Mouse (Mus musculus): Measurements from ENCODE around the gene Tceal8. TPM values are rescaled to one million over a fixed set of nuclear protein-coding genes. Genes with fewer than 3 reads are reported as not detected.
"Not testable (repeated sequence)": the region's sequence is repeated elsewhere in the genome, so short reads cannot be mapped to it uniquely, and the experiment has no call there.

Tceal8 gene
- 230 and 260 TPM in 2 replicates for polyA plus RNA-seq (2015; fragmentation: Nextera tagmentation; extraction: Ambion mirVana)

DNA sequence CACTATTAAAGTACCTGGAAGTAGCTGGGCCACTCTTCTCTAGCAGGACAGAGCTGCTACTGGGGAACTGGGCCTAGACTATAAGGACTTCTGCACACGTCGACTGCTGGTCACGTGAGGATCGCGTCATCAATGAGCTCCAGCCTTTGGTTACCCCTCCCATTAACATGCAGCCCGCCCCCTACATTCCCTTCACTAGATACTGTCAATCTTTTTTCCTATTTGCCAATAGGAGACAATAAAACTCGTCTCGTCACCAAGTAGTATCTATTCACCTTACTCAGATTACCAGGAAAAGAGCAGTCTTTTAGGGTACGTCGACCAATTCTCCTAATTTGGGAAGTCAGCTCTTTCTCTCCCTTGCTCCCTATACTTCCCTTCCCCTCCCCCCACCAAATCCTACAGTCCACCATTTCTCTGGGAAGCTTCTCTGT, at the start of gene Tceal8:
Gene Tceal8, minus strand, starts transcription at position 225 of the 434 bp plus-strand sequence.
- 5% methylated on average over 10 of the region's 10 CpGs for WGBS
- peak within 1 kb of the TSS; percentile 74 for H3K4me2 ChIP-seq
- H3K9me3 ChIP-seq, result no peaks in the 10 kb centered on the region
- H3K9ac ChIP-seq, result peak within 1 kb of the TSS; percentile 91
- peaks cover 11% of the 10 kb centered on the region; the same call in 1 of the 2 replicates for H3K36me3 ChIP-seq
- H3K4me3 ChIP-seq, result peak within 1 kb of the TSS; percentile 68
- 0 out of 2 replicates have a peak, but pooled peaks cover 4% of the 10 kb centered on the region for H3K27me3 ChIP-seq (replicated peaks)
- peak within 1 kb of the TSS; percentile 94 for H3K27ac ChIP-seq (replicated peaks)
- H3K4me1 ChIP-seq, result peaks cover 4% of the 10 kb centered on the region; the same call in 1 of the 2 replicates
- peak; percentile 90 for ATAC-seq (ENCODE audit: extremely low read depth, insufficient number of reproducible peaks, low FRiP score, low TSS enrichment)

DNA sequence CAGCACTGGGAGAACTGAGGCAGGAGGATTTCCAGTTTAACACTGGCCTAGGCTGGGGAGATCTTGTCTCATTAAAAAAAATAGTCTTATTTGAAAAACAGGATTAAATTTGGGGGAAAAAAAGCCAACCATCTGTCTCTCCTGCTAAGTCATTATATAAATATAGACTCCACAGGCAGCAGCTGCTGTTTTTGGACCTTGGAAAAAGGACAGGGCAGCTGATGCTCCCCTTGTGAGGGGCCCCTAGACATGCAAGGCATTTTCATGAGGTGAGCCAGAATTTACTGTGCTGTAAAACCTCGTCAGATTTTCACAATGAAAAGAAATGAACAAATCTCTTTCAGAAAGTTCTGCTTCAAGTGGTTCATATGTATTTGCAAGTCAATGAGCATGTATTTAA, 44.2 kb upstream of the Tceal8 start:
- no peak for ATAC-seq (ENCODE audit: extremely low read depth, insufficient number of reproducible peaks, low FRiP score, low TSS enrichment)
- H3K4me2 ChIP-seq, result no peak overlapping the region
- no peaks in the 10 kb centered on the region for H3K9me3 ChIP-seq
- H3K4me3 ChIP-seq, result no peak overlapping the region
- H3K4me1 ChIP-seq, result no peaks in the 10 kb centered on the region
- H3K9ac ChIP-seq, result no peak overlapping the region
- peak overlapping the region; percentile 73 for H3K27ac ChIP-seq (replicated peaks)
- no peaks in the 10 kb centered on the region for H3K36me3 ChIP-seq
- H3K27me3 ChIP-seq (replicated peaks), result no peaks in the 10 kb centered on the region
- 32% methylated on average over 1 of the region's 1 CpGs for WGBS

DNA sequence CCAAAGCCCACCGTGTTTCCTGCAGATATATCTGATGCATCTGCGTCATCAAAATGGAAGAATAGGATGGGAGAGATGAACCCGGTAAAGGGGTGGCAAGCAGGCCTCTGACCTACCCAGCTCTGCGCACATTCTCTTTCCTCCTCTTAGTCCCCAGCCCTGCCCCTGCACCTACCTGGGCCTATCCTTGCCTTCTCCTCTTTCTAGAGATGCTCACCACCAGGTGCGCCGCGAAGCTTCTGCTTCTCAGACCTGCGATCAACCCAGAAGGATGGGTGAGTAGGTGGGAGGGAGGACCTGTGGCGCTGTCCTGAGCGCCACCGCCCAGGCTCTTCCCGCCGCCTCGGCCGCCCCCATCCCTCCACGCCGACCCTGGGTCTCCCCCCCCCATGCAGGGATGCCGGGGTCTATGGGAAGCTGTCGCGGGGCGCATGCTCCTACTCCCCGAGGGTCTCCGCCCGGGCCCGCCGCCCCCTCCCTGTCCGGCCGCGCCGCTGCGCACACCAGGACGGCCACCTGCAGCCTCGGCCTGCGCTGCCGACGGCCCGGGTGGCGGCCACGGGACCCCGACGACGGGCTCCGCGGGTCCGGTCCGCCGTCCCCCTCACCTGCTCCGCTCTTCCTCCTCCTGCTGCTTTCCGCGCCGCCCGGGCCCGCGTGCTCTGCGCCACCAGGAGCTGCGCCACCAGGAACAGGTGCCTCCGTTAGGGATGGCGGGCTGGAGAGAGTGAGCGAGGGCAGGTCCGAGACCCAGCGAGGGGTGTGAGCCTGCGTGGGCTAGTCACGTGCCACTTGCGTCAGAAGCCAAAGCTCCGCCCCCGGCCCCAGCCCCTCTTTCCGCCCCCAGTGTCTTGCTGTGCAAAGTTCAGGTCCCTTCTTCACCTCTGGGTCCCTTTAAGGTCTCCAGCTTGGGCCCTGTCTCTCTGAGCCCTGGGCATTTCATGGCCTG, 42.9 kb upstream of the Tceal8 start, which contains the start of the genes Tceal7 and Bex1:
Gene Tceal7, plus strand, starts transcription at position 51 of the 949 bp plus-strand sequence.
Gene Bex1, minus strand, starts transcription at position 785 of the 949 bp plus-strand sequence.
- peak; percentile 83 for ATAC-seq (ENCODE audit: extremely low read depth, insufficient number of reproducible peaks, low FRiP score, low TSS enrichment)
- H3K9me3 ChIP-seq; H3K36me3 ChIP-seq; H3K4me1 ChIP-seq; H3K27me3 ChIP-seq (replicated peaks): not testable (repeated sequence)
- Histone ChIP-seq H3K27ac (replicated peaks) (peak within 1 kb of the TSS; percentile 73), H3K4me3 (peak within 1 kb of the TSS; percentile 53), H3K9ac (peak within 1 kb of the TSS; percentile 76), H3K4me2 (peak within 1 kb of the TSS; percentile 61)
- 14% methylated on average over 24 of the region's 67 CpGs for WGBS

DNA sequence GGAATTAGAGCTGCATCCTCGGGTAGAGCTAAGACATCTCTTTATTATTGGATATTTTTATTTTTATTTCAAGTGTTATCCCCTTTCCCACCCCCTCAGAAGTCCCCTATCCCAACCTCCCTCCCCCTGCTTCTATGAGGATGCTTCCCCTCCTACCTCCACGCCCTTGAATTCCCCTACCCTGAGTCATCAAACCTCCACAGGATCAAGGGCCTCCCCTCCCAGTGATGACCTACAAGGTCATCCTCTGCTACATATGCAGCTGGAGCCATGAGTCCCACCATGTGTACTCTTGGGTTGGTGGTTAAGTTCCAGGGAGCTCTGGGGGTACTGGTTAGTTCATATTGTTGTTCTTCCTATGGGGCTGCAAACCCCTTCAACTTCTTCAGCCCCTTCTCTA, 41.3 kb upstream of the Tceal8 start:
- no peaks in the 10 kb centered on the region for H3K9me3 ChIP-seq
- H3K9ac ChIP-seq, result no peak overlapping the region
- no peak overlapping the region for H3K4me2 ChIP-seq
- no peaks in the 10 kb centered on the region for H3K36me3 ChIP-seq
- no peak overlapping the region for H3K4me3 ChIP-seq
- no peaks in the 10 kb centered on the region for H3K4me1 ChIP-seq
- no peak for ATAC-seq (ENCODE audit: extremely low read depth, insufficient number of reproducible peaks, low FRiP score, low TSS enrichment)
- no peak overlapping the region for H3K27ac ChIP-seq (replicated peaks)
- H3K27me3 ChIP-seq (replicated peaks), result no peaks in the 10 kb centered on the region
- 42% methylated on average over 2 of the region's 2 CpGs for WGBS

DNA sequence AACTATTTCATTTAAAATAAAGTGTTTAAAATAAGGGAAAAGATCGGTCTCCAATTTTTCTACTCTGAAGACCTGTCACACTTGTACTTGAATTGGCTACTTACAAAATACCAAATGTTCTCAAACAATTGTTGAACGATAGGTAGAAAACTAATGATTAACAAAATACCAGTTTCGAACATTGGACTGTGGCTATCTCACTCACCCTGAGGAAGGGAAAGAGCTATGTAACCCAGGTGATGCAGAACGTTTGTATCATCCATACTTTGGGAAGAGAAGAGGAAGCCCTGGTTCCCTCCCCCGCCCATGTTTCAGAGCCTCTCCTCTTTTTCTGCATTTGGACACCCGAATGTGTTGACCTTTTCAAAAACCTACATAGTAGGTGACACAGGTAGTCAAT, 32.3 kb upstream of the Tceal8 start:
- Histone ChIP-seq H3K27ac (replicated peaks) (no peak overlapping the region), H3K4me2 (no peak overlapping the region), H3K9me3 (no peaks in the 10 kb centered on the region), H3K27me3 (replicated peaks) (no peaks in the 10 kb centered on the region), H3K36me3 (no peaks in the 10 kb centered on the region), H3K4me3 (no peak overlapping the region), H3K9ac (no peak overlapping the region), H3K4me1 (0 out of 2 replicates have a peak, but pooled peaks cover 5% of the 10 kb centered on the region)
- WGBS, result 71% methylated on average over 6 of the region's 6 CpGs
- ATAC-seq (ENCODE audit: extremely low read depth, insufficient number of reproducible peaks, low FRiP score, low TSS enrichment), result no peak

DNA sequence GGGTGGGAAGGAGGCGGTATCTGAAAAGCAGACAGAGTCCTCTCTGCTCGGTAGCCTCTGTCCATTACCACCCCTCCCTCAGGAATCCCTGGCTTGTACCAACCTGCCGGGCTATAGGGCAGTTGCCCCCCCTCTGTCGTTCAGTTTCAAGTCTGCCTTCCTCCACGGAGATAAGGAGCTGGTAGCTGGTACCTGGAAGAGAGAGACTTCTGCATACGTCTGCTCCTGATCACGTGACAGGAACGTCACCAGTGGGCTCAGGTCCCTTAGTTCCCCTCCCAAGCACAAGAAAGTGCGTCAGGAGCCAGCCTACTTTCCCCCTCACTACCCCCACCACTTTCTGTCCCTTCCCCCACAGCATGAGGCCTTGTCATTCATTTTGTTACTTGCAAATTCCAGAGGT, 31.5 kb upstream of the Tceal8 start, which contains the start of gene Tceal5:
Gene Tceal5, minus strand, starts transcription at position 213 of the 403 bp plus-strand sequence.
- Histone ChIP-seq H3K9ac (peak within 1 kb of the TSS; percentile 73), H3K4me3 (peak within 1 kb of the TSS; percentile 55), H3K4me2 (peak within 1 kb of the TSS; percentile 68), H3K27ac (replicated peaks) (peak within 1 kb of the TSS; percentile 59), H3K36me3 (no peaks in the 10 kb centered on the region), H3K9me3 (no peaks in the 10 kb centered on the region), H3K4me1 (0 out of 2 replicates have a peak, but pooled peaks cover 5% of the 10 kb centered on the region), H3K27me3 (replicated peaks) (no peaks in the 10 kb centered on the region)
- WGBS, result 12% methylated on average over 9 of the region's 9 CpGs
- ATAC-seq (ENCODE audit: extremely low read depth, insufficient number of reproducible peaks, low FRiP score, low TSS enrichment), result peak; percentile 58; the same call in 1 of the 2 replicates

DNA sequence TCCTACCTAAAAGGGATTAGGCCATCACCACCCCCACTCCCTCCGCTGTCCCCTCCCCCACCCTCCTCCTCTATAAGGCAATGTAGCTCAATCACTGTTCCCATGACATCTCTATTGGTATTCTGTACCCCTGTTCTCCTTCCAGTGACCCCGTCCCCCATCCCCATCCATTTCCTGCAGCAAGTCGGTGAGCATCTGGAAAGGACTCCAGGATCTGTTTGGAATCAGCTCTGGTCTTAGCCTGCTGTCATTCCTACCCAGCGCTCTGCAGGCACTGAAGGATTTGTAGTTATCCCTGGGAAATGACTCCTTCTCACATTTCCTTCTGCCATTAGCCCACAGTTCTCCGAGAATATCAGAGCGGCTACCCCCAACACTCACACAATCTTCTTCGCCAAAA, 31.1 kb upstream of the Tceal8 start:
- no peak for ATAC-seq (ENCODE audit: extremely low read depth, insufficient number of reproducible peaks, low FRiP score, low TSS enrichment)
- Histone ChIP-seq H3K4me2 (peak overlapping the region; percentile 68), H3K9me3 (no peaks in the 10 kb centered on the region), H3K27me3 (replicated peaks) (no peaks in the 10 kb centered on the region), H3K27ac (replicated peaks) (peak overlapping the region; percentile 59), H3K4me1 (0 out of 2 replicates have a peak, but pooled peaks cover 5% of the 10 kb centered on the region), H3K4me3 (peak overlapping the region; percentile 55), H3K36me3 (no peaks in the 10 kb centered on the region), H3K9ac (peak overlapping the region; percentile 73)
- WGBS, result 16% methylated on average over 7 of the region's 7 CpGs

DNA sequence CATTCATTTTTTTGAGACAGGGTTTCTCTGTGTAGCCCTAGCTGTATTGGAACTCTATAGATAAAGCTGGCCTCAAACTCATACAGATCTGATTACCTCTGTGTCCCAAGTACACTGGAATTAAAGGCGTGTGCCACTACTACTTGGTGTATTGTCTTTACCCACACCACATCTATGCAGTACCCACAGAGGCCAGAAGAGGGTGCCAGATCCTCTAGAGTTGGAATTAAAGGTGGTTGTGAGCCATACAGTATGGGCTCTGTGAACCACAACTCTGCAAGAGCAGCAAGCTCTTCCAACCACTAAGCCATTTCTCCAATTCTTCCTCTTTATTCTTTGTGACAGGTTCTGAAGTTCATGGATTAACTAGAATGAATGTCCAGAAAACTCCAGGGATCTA, 24.7 kb upstream of the Tceal8 start:
- no peak overlapping the region for H3K4me3 ChIP-seq
- H3K4me1 ChIP-seq, result no peaks in the 10 kb centered on the region
- H3K27me3 ChIP-seq (replicated peaks), result no peaks in the 10 kb centered on the region
- no peak for ATAC-seq (ENCODE audit: extremely low read depth, insufficient number of reproducible peaks, low FRiP score, low TSS enrichment)
- H3K36me3 ChIP-seq, result no peaks in the 10 kb centered on the region
- H3K9me3 ChIP-seq, result no peaks in the 10 kb centered on the region
- no peak overlapping the region for H3K4me2 ChIP-seq
- no peak overlapping the region for H3K27ac ChIP-seq (replicated peaks)
- 40% methylated on average over 1 of the region's 1 CpGs for WGBS
- H3K9ac ChIP-seq, result no peak overlapping the region

DNA sequence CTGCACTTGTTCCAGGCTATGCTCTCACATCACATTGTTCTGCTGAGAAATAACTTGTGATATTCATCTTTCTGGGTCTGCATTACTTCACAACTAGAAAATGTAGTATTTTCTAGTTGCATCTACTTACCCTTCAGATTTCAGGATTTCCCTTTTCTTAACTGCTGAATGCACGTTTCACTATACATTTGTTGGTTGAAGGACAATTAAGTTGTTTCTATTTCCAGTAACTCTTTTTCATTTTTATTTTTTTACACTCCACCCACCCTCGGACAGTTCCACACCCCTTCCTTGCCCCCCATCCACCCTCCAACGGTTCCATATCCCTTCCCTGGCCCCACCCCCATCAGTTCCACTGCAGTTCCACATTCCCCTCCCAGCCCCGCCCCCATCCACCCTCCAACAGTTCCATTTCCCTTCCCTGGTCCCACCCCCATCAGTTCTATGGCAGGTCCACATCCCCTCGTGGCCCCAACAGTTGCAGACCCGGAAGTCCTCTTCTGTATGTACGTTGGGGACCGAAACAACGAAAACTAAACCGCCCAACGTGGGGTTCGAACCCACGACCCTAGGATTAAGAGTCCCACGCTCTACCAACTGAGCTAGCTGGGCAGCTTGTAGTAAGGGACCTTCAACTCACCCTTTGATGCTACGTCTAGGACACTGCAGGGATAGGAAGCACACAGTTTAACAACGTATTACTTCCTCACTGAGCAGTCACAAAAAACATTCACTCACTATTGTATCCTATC, 23.2 kb upstream of the Tceal8 start:
- ATAC-seq (ENCODE audit: extremely low read depth, insufficient number of reproducible peaks, low FRiP score, low TSS enrichment), result no peak
- WGBS, result 76% methylated on average over 16 of the region's 16 CpGs
- H3K9me3 ChIP-seq, result no peaks in the 10 kb centered on the region
- H3K27ac ChIP-seq (replicated peaks), result no peak overlapping the region
- H3K4me3 ChIP-seq, result no peak overlapping the region
- H3K36me3 ChIP-seq, result no peaks in the 10 kb centered on the region
- no peak overlapping the region for H3K9ac ChIP-seq
- no peak overlapping the region for H3K4me2 ChIP-seq
- no peaks in the 10 kb centered on the region for H3K27me3 ChIP-seq (replicated peaks)
- no peaks in the 10 kb centered on the region for H3K4me1 ChIP-seq

DNA sequence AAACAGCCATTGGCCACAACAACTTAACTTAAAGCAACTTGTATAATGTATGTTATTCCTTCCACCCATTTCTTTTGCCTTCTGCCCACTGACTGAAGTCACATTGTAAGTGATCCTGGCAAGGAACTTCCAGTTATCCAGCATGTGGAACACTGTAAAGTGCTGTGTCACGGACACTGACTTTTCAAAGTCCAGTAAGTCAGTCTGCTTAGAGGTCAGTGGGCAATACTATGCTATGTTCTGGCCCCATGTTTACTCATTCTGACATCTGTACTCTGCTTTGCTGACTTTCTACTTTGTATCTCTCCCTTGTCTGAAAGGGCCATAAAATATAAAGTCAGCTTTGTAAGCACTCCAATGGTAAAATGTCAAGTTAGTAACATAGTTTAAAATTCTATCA, 11.0 kb upstream of the Tceal8 start:
- no peaks in the 10 kb centered on the region for H3K27me3 ChIP-seq (replicated peaks)
- H3K4me3 ChIP-seq, result no peak overlapping the region
- no peaks in the 10 kb centered on the region for H3K4me1 ChIP-seq
- H3K4me2 ChIP-seq, result no peak overlapping the region
- H3K27ac ChIP-seq (replicated peaks), result no peak overlapping the region
- no peak for ATAC-seq (ENCODE audit: extremely low read depth, insufficient number of reproducible peaks, low FRiP score, low TSS enrichment)
- no peaks in the 10 kb centered on the region for H3K36me3 ChIP-seq
- H3K9me3 ChIP-seq, result no peaks in the 10 kb centered on the region
- 89% methylated on average over 1 of the region's 1 CpGs for WGBS
- H3K9ac ChIP-seq, result no peak overlapping the region
